Mouse (Mus musculus): ENCODE data around the gene Hist1h1t.
"Not testable (repeated sequence)": the region's sequence is repeated elsewhere in the genome, so short reads cannot be mapped to it uniquely, and the experiment has no call there.

- TF ChIP-seq POLR2A (IDR thresholded peaks at IDR 0.05; ENCODE audit: low read depth, low read length); CTCF (conservative IDR thresholded peaks at IDR 0.05; ENCODE audit: insufficient read depth, insufficient read length, low read depth, low read length): not testable (repeated sequence)
These were observed 7.2 kb downstream of the Hist1h1t start for GRCm38 (mm10) chr13:23702801-23703200.

All from kidney, adult 2 months (tissue).